Mouse (Mus musculus) kidney, adult 18-20 months (tissue): ENCODE data around the gene Eif4g2.

Source experiments
- DNase-seq: peaks from one replicate; pipeline ENCODE4 v3.0.0; 2021

Eif4g2 gene

DNA sequence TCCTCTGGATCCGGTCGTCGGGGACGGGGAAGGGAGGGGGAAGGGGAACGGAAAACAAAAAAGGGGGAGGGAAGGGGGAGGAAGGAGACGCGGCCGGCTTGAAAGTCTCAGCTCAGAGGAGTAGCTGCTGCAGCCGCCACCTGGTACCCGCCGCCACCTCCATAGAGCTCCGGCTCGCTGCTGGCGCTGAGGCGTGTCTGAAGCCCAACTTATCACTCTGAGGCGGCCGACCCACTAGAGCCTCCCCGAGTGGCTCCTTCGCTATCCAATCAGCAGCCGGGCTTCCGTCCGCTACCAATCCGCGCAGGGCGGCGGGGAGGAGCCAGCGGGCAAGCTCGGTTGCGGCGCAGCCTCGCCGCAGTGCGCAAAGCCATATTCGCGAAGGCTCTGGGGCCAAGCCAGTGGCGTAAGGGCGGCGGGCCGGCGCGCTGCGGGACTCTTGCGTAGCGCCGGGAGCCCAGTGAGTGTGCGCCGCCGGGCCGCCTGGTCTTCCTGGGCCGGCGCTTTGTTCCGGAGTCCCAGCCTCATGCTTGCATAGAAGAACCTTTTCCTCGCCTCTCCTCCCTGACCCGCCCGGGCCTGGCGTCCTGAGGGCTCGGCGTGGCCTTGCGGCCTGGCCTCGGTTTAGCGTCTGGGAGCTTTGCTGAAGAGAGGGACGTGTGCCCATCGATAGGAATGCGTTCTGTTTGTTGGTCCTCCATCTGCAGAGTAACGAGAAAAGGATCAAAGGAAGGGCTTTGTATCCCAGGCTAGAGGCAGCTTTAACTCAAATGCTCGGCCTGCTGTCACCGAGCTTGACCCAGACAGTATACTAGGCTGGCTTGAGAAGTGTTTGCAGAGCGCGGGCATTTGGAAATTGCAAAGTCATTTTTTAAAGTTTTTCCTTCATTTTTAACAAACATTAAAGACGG, at the start of gene Eif4g2:
Gene Eif4g2, minus strand, starts transcription at position 209 of the 911 bp plus-strand sequence.
- DNase-seq = peak; percentile 99

DNA sequence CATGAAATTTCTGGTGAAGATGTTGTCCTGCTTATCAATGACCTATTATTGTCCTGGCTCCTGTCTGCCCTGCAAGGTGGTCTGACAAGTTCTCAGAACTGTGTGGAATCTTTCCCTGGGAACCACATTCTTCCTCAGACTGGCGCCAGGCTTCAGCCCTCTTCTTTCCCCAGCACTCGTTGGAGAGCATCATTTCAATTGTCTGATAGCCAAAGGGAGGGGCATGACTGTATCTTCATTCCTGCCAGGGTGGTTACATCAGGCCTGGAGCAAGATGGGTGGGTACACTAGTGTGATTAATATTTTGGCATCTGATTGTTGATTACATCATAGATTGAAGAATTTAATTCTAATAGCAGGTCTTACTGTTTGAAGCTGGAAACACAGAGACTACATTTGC, 49.8 kb upstream of the Eif4g2 start:
- no peak for DNase-seq

DNA sequence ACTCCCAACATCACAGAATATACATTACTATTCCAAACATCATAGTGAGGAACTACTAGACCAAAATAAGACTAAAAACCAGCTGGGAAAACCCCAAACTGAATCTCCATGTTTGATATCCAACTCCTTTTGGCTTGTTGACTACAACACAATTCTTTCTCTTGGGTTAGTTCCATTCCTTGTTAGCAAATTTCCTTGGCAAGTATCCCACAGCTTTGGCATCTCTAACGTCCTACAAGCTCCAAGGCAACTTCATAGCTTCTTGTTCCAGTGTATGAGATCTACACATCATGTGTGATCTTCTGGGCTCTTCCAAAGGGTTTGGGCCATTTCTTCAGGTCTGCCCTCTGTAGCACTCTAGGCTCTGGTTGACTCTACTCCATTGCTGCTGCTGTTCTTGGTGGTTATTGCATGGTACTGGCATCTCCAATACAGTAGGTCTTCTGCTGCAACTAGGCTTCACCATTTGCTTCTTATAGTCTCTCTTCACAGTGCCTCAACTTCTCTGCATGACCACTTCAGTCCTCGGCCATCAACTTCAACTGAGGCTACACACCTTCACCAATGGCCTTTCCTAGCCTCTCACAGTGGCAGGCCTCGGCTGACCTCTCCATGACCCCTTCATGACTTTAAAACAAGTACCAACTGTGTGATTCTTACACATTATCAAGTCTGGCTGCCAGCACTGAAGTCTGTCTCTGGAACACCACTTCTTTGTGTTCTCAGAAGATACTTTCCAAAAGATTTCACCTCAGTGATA, 44.0 kb upstream of the Eif4g2 start:
- DNase-seq = no peak

DNA sequence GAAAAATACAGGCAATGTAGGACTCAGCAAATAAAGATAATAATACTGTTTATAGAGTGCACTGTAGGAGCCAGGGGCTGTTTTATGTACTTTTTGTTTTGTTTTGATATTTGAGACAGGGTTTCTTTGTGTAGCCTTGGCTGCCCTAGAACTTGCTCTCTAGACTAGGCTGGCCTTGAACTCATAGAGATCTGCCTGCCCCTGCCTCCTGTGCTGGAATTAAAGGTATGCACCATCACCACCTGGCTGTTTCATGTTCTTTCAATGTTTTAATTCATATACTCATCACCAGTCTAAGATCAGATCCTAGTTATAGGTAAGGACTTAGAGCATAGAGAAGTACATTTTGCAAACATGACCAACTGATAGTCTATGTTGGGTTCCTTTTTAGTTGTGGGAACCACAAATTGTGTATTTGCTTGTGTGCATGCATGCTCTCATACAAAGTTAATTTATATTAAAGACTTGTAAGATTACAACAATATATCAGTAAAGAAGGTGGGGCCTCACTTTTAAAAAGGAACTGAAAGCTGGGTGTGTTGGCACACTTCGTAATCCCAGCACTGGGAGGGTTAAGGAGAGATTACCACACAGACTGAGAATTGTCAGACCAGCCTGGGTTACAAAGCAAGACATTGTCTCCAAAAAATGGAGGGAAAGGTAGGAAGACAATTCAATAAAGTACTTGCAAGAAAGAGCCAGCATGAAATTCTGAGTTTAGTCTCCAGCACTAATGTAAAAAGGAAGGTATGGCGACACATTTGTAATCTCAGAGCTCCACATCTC, 41.1 kb upstream of the Eif4g2 start:
- DNase-seq = no peak

DNA sequence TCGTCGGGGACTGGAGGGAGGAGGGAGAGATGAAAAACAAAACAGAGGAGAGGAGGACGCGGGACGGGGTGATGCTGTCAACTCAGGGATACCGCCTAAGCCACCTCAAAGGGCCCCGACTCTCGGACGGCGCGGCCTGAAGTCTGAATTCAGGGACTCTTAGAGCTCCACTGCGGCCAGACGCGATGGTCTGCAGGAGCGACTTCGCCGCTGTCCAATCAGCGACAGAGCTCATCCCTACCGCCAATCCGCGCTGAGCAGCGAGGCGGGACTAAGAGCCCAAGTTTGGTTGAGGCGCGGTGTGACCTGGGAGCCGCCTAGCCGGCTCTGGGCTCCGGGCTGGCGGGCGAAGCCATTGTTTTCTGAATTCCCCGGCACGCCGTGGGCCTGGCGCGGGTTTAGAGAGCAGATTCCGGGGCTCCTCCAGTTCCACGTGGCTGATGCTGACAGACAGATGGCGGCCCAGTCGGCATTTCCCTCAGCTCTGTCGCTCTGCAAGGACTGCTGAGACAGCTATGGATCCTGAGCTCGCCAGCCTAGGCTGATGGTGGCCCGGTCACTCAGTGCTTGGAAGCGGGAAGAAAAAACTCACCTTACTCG, 39.8 kb upstream of the Eif4g2 start:
- peak; percentile 97 for DNase-seq

DNA sequence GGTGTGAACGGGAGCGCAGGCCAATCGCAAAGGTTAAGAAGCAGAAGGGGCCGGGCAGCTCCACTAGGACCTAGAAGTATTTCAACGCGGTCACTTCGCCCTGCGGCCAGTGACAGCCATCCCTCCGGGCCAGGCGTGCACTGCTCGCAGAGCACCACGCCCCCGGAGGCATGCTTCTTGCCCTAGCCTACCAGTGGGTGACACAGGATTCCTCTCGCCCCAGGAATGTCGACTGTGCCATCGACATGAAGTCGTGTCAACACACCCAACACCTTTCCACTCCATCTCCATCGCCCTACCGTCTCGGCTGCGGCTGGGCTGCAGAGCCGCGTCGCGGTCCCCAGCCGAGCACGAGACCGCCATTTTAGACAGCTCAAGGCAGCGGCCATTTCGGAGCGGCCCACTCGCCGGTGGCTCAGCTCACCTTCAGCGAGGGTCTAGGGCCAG, 39.3 kb upstream of the Eif4g2 start:
- DNase-seq = peak; percentile 94

DNA sequence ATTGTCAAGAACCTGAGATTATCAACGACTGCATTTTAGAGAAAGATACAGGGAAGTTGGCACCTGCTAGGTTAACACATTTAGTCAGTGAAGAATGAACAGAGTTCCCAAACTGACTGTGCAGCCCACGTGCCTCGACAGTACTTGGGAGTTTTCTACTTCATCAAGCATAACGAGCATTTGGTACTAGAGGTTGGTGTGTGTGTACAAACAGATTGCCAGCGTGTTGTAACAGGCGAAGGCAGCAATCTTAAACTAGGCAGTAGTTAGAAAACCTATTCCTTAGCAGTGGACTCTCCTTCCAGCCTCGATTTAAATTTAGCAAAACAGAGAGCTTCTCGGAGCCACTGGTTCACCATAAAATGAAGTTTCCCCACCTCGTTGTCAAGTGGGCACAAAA, 38.7 kb upstream of the Eif4g2 start:
- DNase-seq = peak; percentile 63

DNA sequence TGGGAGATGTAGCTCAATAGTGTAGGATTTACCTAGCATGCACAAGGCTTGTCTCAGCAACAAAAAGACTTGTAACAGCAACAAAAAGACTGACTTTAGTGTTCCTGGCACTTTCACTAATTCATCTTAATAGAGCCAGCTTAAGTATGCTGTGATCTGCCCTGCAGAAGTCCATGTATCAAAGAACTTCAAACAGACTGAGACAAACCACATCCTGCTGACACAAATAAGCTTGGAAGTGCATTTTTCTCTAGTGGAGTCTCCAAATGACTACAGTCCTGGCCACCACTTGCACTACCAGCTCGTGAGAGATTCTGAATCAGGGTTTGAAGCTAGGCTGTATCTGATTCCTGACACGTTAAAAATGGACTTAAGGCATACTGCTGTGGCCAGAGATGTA, 26.7 kb upstream of the Eif4g2 start:
- DNase-seq = no peak

DNA sequence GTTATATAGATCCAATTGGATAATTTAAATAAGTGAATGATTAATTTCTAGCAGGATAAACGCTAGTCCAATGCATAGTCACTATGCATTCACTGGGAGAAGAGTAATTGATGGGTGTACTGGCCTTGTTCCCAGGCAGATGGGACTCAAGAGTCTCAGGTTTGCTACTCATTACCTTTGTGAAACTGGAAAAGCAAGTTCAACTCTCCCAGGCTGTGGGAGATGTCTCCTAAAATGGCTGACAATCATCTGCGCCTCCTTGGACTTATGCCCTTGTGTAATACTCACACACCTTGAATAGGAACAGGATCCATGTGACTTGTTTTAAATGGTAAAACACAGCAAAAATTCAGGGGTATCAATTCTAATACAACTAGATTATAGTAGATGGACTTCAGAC, 26.3 kb upstream of the Eif4g2 start:
- DNase-seq = no peak

DNA sequence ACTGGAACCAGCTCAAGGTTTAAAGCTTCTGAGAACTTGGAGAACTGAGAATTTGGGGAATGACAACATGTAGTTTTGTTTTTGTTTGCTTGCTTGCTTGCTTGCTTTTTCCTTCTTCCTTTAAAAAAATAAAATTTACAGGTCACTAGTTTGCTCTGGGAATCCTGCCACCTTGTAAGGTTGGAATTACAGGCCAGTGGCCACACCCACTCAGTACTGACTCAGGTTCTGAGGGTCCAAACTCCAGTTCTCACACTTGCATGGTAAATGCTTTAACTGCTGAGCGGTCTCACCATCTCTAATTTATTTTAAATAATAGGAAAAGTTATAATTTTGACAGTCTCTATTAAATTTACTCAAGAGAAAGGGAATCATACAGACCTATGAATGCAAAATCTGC, 15.4 kb upstream of the Eif4g2 start:
- DNase-seq = peak; percentile 59

DNA sequence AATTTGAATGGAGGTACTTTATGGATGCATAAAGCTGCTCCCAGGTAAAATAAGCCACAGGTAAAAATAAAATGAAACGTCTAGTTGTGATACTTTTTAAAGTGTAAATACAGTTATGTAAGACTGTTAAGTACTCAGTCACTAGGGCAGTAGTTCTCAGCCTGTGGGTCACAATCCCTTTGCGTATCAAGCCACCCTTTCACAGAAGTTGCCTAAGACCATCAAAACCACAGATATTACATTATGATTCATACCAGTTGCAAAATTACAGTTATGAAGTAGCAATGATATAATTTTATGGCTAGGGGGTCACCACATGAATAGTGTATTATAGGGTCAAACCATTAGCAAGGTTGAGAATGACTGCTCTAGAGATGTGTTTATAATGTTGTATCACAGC, 12.3 kb upstream of the Eif4g2 start:
- no peak for DNase-seq

DNA sequence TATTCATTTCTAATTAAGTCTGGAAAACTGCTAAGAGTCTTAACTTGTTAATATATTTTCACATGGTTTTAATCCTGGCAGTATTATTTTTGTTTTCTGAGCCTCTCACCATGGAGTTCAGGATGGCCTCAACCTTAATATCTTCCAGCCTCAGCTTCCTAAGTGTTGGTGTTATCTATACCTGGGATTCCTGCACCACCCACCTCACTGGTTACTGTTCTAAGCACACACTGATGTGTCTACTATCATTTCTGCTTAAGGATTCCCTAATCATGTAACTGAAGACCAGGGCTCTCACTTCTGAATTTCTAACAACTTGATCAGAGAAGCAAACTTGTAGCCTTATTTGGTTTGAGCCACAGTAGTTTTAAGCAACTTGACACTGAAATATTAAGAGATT, 2.3 kb upstream of the Eif4g2 start:
- DNase-seq = no peak

DNA sequence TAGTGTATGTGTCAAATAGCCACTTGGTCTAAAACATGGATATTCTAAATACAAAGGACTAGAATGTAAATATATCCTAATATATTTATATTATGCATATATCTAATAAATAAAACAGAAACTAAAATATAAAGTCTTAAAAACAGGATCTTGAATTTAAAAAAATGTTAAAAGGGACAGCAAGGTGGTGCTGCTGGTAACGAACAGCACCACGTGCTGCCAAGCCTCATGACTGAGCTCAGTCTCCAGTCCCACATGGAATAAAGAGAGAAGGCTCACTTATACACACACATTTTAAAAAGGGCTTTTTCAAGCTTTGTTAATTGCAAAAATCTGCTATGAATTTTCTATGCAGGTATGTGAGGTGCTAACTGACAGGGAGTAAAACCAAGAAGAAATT, 1.6 kb upstream of the Eif4g2 start:
- DNase-seq = no peak

DNA sequence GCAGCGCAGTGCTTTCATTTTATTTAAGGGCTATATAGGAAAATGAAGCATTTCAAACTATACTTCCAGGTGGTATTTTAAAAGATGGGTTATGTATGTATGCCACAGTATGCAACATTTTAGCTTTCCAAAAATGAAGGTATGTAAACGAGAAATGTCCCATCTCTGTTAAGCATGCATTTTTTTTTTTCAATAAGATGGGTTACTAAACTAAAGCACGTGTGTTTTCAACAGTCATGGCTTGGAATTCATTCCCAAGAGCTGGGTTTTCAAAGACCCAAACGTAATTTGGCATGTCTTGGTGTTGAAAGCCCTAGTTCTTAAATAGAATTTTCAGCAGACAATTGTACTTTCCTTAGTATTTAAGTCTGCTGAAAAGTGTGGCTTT, 897 bp upstream of the Eif4g2 start:
- DNase-seq = no peak

DNA sequence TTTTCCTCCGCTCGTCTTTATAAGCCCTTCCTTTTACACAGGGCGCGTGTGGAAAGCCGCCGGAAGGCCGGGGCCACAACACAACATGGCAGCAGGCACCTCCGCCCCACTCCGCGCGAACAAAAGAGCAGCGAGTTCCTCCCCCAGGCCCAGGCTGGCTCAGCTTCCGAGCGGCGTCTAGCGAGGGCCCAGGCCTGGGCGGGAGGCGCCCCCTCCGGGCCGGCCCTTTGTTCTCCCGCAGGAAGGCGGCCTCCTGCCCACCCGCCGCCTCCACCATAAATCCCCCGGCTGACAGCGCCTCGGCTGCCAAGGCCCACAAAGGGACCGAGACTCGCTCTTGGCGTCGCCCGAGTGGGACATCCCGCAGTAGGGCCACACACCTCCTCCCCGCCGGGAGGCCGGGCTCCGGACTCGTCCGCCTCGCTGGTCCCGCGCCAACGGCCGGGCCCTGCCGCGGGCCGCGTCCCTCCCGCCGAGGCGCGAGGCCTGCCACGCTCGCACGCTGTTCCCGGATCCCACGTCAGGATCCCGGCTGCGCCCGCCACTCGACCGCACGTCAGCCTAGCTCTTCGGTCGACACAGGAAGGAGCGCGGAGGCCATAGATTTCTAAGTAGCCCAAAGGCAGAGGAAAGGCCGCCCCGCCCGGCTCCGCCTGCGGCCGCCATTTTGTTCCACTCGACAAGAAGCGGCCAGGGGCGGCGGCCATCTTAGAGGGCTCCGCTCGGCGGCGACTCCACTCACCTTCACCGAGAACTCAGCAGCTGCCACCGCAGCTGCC, 598 bp downstream of the Eif4g2 start:
- DNase-seq = peak; percentile 93

DNA sequence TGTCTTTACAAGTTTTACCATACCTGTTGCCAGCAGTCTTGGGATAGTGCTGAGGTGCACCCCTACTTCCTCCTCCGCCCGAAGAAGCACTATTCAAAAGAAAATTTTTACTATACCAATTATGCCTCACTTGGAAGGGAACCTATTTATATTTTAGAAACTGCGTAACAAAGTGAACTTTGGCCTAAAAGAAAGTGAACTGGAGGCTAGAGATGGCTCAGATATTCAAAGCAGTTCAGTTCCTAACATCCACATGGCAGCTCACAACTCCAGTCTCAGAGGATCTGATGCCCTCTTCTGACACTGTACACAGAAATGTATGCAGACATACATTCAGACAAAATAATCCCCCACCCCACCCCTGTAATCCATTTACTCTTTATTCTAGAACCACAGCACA, 2.0 kb downstream of the Eif4g2 start:
- no peak for DNase-seq

DNA sequence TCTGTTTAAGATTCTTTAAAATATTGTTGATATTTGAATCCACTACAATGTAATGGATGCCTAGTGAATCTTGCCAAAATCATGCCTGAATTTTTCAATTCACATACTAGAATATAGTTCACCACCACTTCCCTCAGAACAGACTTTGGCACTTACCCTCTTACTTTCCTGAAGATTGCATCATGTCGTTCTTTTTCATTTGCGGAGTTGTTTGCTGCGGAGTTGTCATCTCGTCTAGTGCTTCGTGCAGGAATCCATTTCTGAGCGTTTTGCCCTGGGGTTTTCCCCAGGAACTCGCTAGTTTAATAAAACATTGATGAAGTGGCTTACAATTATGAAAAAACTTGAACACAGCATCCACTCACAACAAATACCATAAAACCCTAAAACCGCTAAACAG, 2.8 kb downstream of the Eif4g2 start:
- DNase-seq = no peak

DNA sequence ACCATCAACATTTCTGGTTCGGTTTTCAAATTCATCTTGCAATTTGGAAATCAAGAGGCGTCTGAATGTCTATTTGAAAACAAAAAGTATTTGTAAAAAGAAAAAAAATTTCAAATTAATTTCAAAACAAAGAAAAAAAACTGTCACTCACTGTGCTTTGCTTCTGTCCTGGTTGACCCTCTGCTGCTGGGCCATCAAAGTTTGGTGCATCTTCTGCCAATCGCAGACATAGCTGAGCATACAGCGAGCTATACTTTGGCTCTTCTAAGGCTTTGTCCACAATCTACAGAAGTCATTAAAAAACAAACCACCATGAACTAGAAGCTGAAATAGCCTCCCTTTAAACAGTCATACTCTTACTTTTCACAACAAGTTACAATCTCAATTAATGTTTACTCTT, 4.6 kb downstream of the Eif4g2 start:
- no peak for DNase-seq

DNA sequence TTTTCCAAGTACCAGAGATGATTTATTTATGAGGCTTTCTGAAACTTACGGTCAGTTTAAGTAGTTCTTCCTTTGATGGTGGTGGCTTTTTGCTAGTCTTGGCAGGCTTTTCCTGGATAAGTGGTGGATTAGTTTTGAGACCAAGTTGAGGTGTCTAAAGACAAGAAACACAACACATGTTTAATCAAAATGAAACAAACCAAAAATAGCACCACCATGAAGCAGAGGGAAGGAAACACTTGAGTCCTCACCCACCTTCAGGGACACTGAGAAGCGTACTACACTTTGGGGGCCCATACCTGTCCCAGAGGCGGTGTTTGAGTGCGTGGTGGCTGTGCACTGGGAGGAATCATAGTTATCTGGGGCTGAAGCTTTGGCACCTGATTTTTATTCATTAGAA, 7.5 kb downstream of the Eif4g2 start:
- no peak for DNase-seq

DNA sequence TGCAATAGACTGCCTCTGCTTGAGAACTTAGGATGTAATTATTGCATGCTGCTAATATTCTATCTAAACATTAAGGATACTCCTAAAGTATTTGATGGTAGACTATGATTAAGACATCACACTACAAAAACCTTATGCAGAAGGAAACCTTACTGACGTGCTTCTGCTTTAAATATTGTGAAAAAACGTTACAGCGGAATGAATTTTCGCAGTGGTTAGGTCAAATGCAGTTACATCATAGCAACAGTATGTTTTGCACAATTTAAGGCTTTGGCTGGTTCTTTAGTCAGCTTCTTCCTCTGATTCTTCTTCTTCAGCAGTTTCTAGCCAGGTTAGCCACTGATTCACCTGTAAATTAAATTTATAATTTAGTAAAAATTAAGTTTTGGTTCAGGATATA, 10.4 kb downstream of the Eif4g2 start:
- DNase-seq = no peak

DNA sequence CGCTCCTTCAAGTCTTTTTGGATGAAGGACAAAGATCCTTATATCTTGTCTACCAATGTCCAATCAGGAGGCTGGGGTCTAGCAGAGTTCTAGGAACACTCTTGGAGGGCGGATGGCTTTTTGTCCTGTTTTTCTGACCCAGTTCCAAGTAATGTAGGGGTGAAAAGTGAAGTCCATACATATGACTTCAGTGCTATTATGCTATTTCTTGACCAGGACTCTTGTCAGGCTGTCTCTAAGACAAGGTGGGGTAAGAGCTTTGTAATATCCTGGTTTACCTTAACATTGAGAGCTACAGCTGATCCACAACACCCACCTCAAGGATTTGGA, 12.7 kb downstream of the Eif4g2 start:
- DNase-seq = no peak

DNA sequence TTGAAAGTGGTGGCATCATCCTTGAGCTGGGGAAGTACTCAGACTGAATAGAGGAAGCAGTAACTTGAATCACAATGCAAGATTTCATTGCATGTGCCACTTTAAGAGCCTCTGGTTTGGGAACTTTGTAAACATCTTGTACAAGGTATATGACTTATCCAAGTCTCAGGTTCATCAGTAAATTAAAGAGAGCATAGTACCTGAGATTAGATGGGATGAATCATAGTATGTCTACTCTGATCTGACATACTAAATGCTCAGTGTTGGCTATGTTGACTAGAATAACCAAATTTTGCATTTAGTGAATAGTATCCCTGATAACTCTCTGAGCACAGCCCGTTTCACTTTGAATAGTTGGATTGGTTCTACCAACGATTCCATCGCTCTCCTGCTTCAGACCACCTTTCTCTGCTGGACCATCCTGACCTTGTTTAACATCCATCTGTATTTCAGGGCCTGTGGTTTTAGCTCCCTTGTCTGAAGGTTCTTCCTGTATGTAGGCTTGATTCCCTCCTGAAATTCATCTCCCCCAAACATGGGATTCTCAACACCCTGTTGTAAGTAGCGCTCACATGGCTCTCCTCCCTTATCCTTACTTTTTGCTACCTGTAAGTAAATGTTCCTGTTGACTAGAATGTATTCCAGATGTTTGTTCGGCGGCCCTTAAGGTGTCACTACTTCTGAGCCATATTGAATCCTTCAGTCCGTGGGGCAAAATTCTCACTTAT, 13.2 kb downstream of the Eif4g2 start:
- no peak for DNase-seq
